Mouse (Mus musculus) cerebellum, adult 2 months (tissue): ENCODE measurements at regions not wholly inside any gene's neighbourhood (a gene's known extent, or its start where the extent isn't known, plus 50 kb on each side); places are given as distances from the start of the nearest gene placed in this dataset.

Experiments
- CTCF ChIP-seq: fragments of 200-500 bp; IDR thresholded peaks from 2 replicates; pipeline ENCODE4 v1.5.1; 2011; ENCODE audit warnings: low read depth, mild to moderate bottlenecking, control low read depth, low read length, moderate library complexity, borderline replicate concordance; ENCODE audit not compliant: insufficient read depth
- POLR2A ChIP-seq: fragments of 200-500 bp; IDR thresholded peaks from 2 replicates; pipeline ENCODE4 v1.6.1; 2011; ENCODE audit warnings: low read length, control low read depth, borderline replicate concordance; ENCODE audit not compliant: insufficient read depth

DNA sequence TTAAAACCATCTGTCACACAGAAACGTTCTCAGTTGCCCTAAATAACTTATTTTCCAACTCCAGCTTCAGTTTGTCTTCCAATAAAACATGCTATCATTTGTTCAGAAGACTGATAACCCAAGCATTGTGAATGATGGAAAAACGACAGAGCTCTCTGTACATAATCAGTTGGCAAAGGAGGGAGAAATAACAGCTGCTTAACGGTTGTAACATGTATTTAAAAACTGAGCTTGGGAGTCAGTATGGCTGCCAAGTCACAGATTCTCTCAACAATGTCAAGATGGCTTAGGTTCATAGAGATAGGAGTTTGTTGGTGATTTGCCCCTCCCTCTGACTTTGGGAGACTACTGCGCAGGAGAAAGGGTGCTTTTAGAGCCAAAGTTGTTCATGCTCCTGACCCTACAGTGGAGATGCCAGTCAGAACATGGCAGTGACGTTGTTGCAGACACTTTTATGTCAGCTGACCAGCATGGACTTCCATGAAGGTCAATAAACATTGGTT lies 140.2 kb downstream of the Qpct start:
- TF ChIP-seq CTCF (no peak), POLR2A (no peak)
